Mouse (Mus musculus): ENCODE data around the gene Olfr871.
"Not testable (repeated sequence)": the region's sequence is repeated elsewhere in the genome, so short reads cannot be mapped to it uniquely, and the experiment has no call there.

Olfr871 gene

GRCm38 (mm10) chr9:20211907-20212306, at the start of gene Olfr871:
Gene Olfr871 (plus strand): TSS chr9:20212207.
- no peak for DNase-seq (ENCODE audit: low spot score in 2 of 2)

GRCm38 (mm10) chr9:20173957-20174356, 38.0 kb upstream of the Olfr871 start, which contains the start of gene Olfr870:
Gene Olfr870 (minus strand): TSS chr9:20174057.
- DNase-seq (ENCODE audit: low spot score in 2 of 2): no peak

- no peak for DNase-seq (ENCODE audit: low spot score in 2 of 2)
These were observed 32.5 kb upstream of the Olfr871 start for GRCm38 (mm10) chr9:20179463-20179862.

- DNase-seq (ENCODE audit: low spot score in 2 of 2): no peak
These were observed 9.9 kb upstream of the Olfr871 start for GRCm38 (mm10) chr9:20202131-20202530.

- DNase-seq (ENCODE audit: low spot score in 2 of 2): not testable (repeated sequence)
These were observed 8.5 kb upstream of the Olfr871 start for GRCm38 (mm10) chr9:20203413-20203984.

GRCm38 (mm10) chr9:20210812-20211211, 1.2 kb upstream of the Olfr871 start:
- DNase-seq (ENCODE audit: low spot score in 2 of 2): no peak

GRCm38 (mm10) chr9:20211477-20211876, 530 bp upstream of the Olfr871 start:
- DNase-seq (ENCODE audit: low spot score in 2 of 2): no peak

GRCm38 (mm10) chr9:20236819-20237218, 24.8 kb downstream of the Olfr871 start, which contains the start of gene Olfr872:
Gene Olfr872 (plus strand): TSS chr9:20237119.
- no peak for DNase-seq (ENCODE audit: low spot score in 2 of 2)

- no peak for DNase-seq (ENCODE audit: low spot score in 2 of 2)
These were observed 25.4 kb downstream of the Olfr871 start for GRCm38 (mm10) chr9:20237378-20237777.

Measured in cerebellum, postnatal 4 days (tissue).